Mouse (Mus musculus): Measurements from ENCODE around the gene Wfdc21. TPM values are rescaled to one million over a fixed set of nuclear protein-coding genes. Genes with fewer than 3 reads are reported as not detected.

Wfdc21 gene
- polyA plus RNA-seq, 1 experiment = 0.36 TPM

GRCm38 (mm10) chr11:83767306-83767705 lies 20.6 kb downstream of the Wfdc21 start:
- WGBS = 90% methylated on average over 9 of the region's 9 CpGs

DNA sequence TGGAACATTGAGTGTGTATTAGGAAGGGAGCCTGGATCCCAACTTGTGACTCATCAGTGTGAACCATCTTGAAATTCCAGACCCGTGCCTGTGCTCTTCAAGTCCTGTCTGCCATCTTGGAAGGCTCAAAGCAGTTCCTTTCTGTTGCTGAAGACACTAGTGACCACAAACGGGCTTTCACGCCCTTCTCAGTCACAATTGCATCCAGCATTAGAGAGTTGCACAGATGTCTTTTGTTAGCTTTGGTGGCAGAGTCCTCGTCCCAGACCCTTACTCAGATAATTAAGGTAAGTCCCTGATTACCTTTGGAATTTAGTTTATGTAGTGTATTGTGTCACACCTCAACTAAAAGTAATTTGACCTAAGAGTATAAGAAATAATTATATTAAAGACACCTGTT lies 22.2 kb downstream of the Wfdc21 start:
- no peak overlapping the region for H3K27ac ChIP-seq (ENCODE audit: insufficient read depth, low read length)
- H3K4me3 ChIP-seq (replicated peaks; ENCODE audit: insufficient read depth, low read depth, low read length) = no peak overlapping the region
- no peak for TF ChIP-seq CTCF (IDR thresholded peaks at IDR 0.05; ENCODE audit: borderline replicate concordance, insufficient read depth, low read depth, low read length)
- TF ChIP-seq POLR2A (IDR thresholded peaks at IDR 0.05; ENCODE audit: borderline replicate concordance, insufficient read depth, low read length) = no peak
- 91% methylated on average over 4 of the region's 4 CpGs for WGBS
- no peaks in the 10 kb centered on the region for H3K27me3 ChIP-seq (ENCODE audit: control insufficient read depth, insufficient read depth, low read length)
- no peaks in the 10 kb centered on the region for H3K4me1 ChIP-seq (ENCODE audit: control insufficient read depth, insufficient read depth, low read length)
- DNase-seq = no peak

More at GRCm38 (mm10) chr11:83767306-83767705, 20.6 kb downstream of the Wfdc21 start:
- no peak for DNase-seq
- Histone ChIP-seq H3K4me1 (ENCODE audit: control insufficient read depth, insufficient read depth, low read length) (no peaks in the 10 kb centered on the region), H3K27ac (ENCODE audit: insufficient read depth, low read length) (no peak overlapping the region), H3K27me3 (ENCODE audit: control insufficient read depth, insufficient read depth, low read length) (no peaks in the 10 kb centered on the region), H3K4me3 (replicated peaks; ENCODE audit: insufficient read depth, low read depth, low read length) (no peak overlapping the region)
- TF ChIP-seq POLR2A (IDR thresholded peaks at IDR 0.05; ENCODE audit: borderline replicate concordance, insufficient read depth, low read length) (no peak), CTCF (IDR thresholded peaks at IDR 0.05; ENCODE audit: borderline replicate concordance, insufficient read depth, low read depth, low read length) (no peak)

GRCm38 (mm10) chr11:83771014-83771413 lies 24.3 kb downstream of the Wfdc21 start:
- TF ChIP-seq POLR2A (IDR thresholded peaks at IDR 0.05; ENCODE audit: borderline replicate concordance, insufficient read depth, low read length) (no peak), CTCF (IDR thresholded peaks at IDR 0.05; ENCODE audit: borderline replicate concordance, insufficient read depth, low read depth, low read length) (no peak)
- H3K27me3 ChIP-seq (ENCODE audit: control insufficient read depth, insufficient read depth, low read length) = no peaks in the 10 kb centered on the region
- 95% methylated on average over 7 of the region's 7 CpGs for WGBS
- no peak for DNase-seq
- H3K4me1 ChIP-seq (ENCODE audit: control insufficient read depth, insufficient read depth, low read length) = no peaks in the 10 kb centered on the region
- H3K4me3 ChIP-seq (replicated peaks; ENCODE audit: insufficient read depth, low read depth, low read length) = no peak overlapping the region
- H3K27ac ChIP-seq (ENCODE audit: insufficient read depth, low read length) = no peak overlapping the region

DNA sequence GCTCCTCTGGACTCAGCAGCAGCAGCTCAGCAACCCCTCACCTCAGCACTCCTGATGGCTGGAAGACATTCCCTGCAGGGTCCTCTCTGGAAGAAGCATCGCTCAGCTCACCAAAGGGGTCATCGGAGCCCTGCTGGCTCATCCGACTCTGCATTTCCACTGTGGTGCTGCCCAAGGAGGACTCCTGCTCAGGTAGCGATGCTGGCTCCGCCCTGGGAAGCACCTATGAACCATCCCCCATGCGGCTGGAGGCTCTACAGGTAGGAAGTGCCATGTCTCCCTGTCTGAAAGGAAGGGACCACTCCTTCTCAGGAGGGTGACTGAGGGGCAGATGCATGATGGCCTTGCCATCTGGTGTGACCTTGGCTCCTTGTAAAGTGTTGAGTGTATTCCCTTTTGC lies 25.6 kb downstream of the Wfdc21 start:
- Histone ChIP-seq H3K27ac (ENCODE audit: insufficient read depth, low read length) (no peak overlapping the region), H3K4me3 (replicated peaks; ENCODE audit: insufficient read depth, low read depth, low read length) (no peak overlapping the region), H3K27me3 (ENCODE audit: control insufficient read depth, insufficient read depth, low read length) (no peaks in the 10 kb centered on the region), H3K4me1 (ENCODE audit: control insufficient read depth, insufficient read depth, low read length) (no peaks in the 10 kb centered on the region)
- no peak for DNase-seq
- TF ChIP-seq CTCF (IDR thresholded peaks at IDR 0.05; ENCODE audit: borderline replicate concordance, insufficient read depth, low read depth, low read length) = no peak
- TF ChIP-seq POLR2A (IDR thresholded peaks at IDR 0.05; ENCODE audit: borderline replicate concordance, insufficient read depth, low read length) = no peak
- 94% methylated on average over 6 of the region's 6 CpGs for WGBS

DNA sequence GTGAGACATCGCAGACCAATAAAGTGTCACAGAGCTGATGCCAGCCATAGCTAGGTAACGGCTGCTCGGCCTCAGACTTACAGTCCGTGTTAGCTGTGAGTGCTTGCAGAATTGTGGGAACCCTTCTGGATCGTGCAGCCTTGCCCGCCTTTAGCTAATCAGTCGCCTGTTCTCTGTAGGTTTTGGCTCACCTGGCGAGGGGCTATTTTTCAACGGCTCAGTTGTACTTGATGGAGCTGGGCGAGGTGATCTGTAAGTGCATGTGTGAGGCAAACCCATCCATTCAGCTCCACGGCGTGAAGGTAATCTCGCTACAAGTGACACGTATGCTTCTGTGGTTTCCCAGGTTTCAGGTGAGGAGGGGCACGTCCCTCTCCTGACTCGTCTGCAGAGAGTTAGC lies 27.0 kb downstream of the Wfdc21 start:
- no peaks in the 10 kb centered on the region for H3K4me1 ChIP-seq (ENCODE audit: control insufficient read depth, insufficient read depth, low read length)
- no peaks in the 10 kb centered on the region for H3K27me3 ChIP-seq (ENCODE audit: control insufficient read depth, insufficient read depth, low read length)
- no peak overlapping the region for H3K4me3 ChIP-seq (replicated peaks; ENCODE audit: insufficient read depth, low read depth, low read length)
- WGBS = 94% methylated on average over 16 of the region's 16 CpGs
- DNase-seq = no peak
- no peak for TF ChIP-seq CTCF (IDR thresholded peaks at IDR 0.05; ENCODE audit: borderline replicate concordance, insufficient read depth, low read depth, low read length)
- H3K27ac ChIP-seq (ENCODE audit: insufficient read depth, low read length) = no peak overlapping the region

DNA sequence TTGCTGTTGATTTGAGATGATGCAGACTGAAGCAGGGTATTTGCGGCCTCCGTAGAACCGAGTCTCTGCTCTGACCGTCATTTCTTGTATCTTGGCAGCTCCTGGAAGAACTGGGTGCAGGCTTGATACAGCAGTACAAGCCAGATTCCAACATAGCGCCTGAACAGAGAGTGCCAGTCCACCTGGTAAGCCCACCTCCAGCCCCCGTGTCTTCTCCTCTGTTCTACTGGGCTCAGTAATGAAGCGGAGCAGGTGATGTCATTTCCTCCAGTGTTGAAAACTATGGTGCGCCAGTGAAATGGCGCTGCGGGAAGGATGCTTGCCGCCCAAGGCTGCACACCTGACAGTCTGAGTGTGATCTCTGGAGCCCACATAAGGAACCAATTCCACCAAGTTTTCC lies 27.6 kb downstream of the Wfdc21 start:
- Histone ChIP-seq H3K4me3 (replicated peaks; ENCODE audit: insufficient read depth, low read depth, low read length) (no peak overlapping the region), H3K27ac (ENCODE audit: insufficient read depth, low read length) (no peak overlapping the region), H3K4me1 (ENCODE audit: control insufficient read depth, insufficient read depth, low read length) (no peaks in the 10 kb centered on the region), H3K27me3 (ENCODE audit: control insufficient read depth, insufficient read depth, low read length) (no peaks in the 10 kb centered on the region)
- 96% methylated on average over 11 of the region's 11 CpGs for WGBS
- no peak for TF ChIP-seq POLR2A (IDR thresholded peaks at IDR 0.05; ENCODE audit: borderline replicate concordance, insufficient read depth, low read length)
- no peak for TF ChIP-seq CTCF (IDR thresholded peaks at IDR 0.05; ENCODE audit: borderline replicate concordance, insufficient read depth, low read depth, low read length)
- DNase-seq = no peak

- DNase-seq = no peak
- Histone ChIP-seq H3K27ac (ENCODE audit: insufficient read depth, low read length) (no peak overlapping the region), H3K27me3 (ENCODE audit: control insufficient read depth, insufficient read depth, low read length) (no peaks in the 10 kb centered on the region), H3K4me3 (replicated peaks; ENCODE audit: insufficient read depth, low read depth, low read length) (no peak overlapping the region), H3K4me1 (ENCODE audit: control insufficient read depth, insufficient read depth, low read length) (no peaks in the 10 kb centered on the region)
- TF ChIP-seq POLR2A (IDR thresholded peaks at IDR 0.05; ENCODE audit: borderline replicate concordance, insufficient read depth, low read length) = no peak
- TF ChIP-seq CTCF (IDR thresholded peaks at IDR 0.05; ENCODE audit: borderline replicate concordance, insufficient read depth, low read depth, low read length) = no peak
- WGBS = 94% methylated on average over 8 of the region's 8 CpGs
These were observed 30.1 kb downstream of the Wfdc21 start for GRCm38 (mm10) chr11:83776798-83777197.

GRCm38 (mm10) chr11:83783931-83784600 lies 37.3 kb downstream of the Wfdc21 start:
- no peak overlapping the region for H3K27ac ChIP-seq (ENCODE audit: insufficient read depth, low read length)
- DNase-seq = no peak
- TF ChIP-seq POLR2A (IDR thresholded peaks at IDR 0.05; ENCODE audit: borderline replicate concordance, insufficient read depth, low read length) (no peak), CTCF (IDR thresholded peaks at IDR 0.05; ENCODE audit: borderline replicate concordance, insufficient read depth, low read depth, low read length) (no peak)
- H3K27me3 ChIP-seq (ENCODE audit: control insufficient read depth, insufficient read depth, low read length) = no peaks in the 10 kb centered on the region
- no peaks in the 10 kb centered on the region for H3K4me1 ChIP-seq (ENCODE audit: control insufficient read depth, insufficient read depth, low read length)
- no peak overlapping the region for H3K4me3 ChIP-seq (replicated peaks; ENCODE audit: insufficient read depth, low read depth, low read length)
- 74% methylated on average over 14 of the region's 14 CpGs for WGBS

Measured in cerebellum, adult 2 months (tissue).